Mouse (Mus musculus) E14TG2a.4 (cell line): ENCODE data around the gene Smim4.

Experiments
- CTCF ChIP-seq: conservative IDR thresholded peaks from 2 replicates; pipeline ENCODE4 v1.5.1; 2014; ENCODE audit warnings: low read length
- NANOG ChIP-seq: IDR thresholded peaks from 2 replicates; pipeline ENCODE4 v1.6.1; 2014; ENCODE audit warnings: borderline replicate concordance, low read length, mixed read lengths
- POU5F1 ChIP-seq: IDR thresholded peaks from 2 replicates; pipeline ENCODE4 v1.6.1; 2014; ENCODE audit warnings: low read length, borderline replicate concordance

- no peak for TF ChIP-seq CTCF
- TF ChIP-seq NANOG: no peak
- TF ChIP-seq POU5F1: no peak
Observed at GRCm38 (mm10) chr14:31170963-31171362, 42.2 kb upstream of the Smim4 start.
